ENCODE assay signal across 28 mouse cellular contexts in the genomic region with DNA sequence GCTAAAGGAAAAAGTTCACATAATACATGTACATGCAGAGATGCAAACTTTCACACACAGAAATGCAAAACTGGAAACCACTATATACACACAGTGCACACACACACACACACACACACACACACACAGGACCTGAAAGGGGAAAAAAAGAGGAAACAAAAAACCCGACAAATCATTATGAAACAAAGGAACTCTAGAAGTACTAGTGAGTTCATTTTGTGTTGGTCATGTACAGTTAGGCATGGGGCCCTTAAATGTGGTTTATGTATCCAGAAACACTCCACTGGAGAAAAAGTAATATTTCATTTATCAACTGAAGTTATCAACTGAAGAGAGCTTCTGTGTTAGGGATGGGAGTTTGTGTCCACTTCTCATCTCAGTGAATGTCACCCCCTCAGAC. TPM values are rescaled to one million over a fixed set of nuclear protein-coding genes. Genes with fewer than 3 reads are reported as not detected.
"Had no signal": no experiment of that assay in that cellular context is flagged by ENCODE, and none has a peak within 500 bp of the region (broad histone marks: within the 10 kb centered on the region; RNA-seq: fewer than 3 reads in every experiment).

No protein-coding gene starts in this region.

- ATAC-seq: hindbrain, embryonic 16.5 days; inflammation-experienced regulatory T-cells, adult 6 months; intestine, embryonic 15.5 days; intestine, postnatal 0 days had no signal

- H3K27me3 ChIP-seq: heart, embryonic 13.5 days; heart, embryonic 15.5 days; hindbrain, embryonic 12.5 days; intestine, embryonic 15.5 days; kidney, embryonic 15.5 days; liver, embryonic 13.5 days; liver, embryonic 15.5 days had no signal

- H3K4me2 ChIP-seq: heart, embryonic 11.5 days; heart, embryonic 13.5 days; heart, embryonic 15.5 days; hindbrain, embryonic 12.5 days; hindbrain, embryonic 14.5 days; intestine, embryonic 15.5 days; kidney, embryonic 15.5 days; liver, embryonic 11.5 days; liver, embryonic 13.5 days; liver, embryonic 15.5 days had no signal

- H3K36me3 ChIP-seq: heart, embryonic 13.5 days; heart, embryonic 15.5 days; hindbrain, embryonic 12.5 days; intestine, embryonic 15.5 days; kidney, embryonic 15.5 days; liver, embryonic 13.5 days; liver, embryonic 15.5 days had no signal

- H3K4me1 ChIP-seq: heart, embryonic 13.5 days; heart, embryonic 15.5 days; hindbrain, embryonic 12.5 days; intestine, embryonic 15.5 days; liver, embryonic 13.5 days; liver, embryonic 15.5 days had no signal

- H3K9me3 ChIP-seq: heart, embryonic 13.5 days; heart, embryonic 15.5 days; hindbrain, embryonic 12.5 days; intestine, embryonic 15.5 days; kidney, embryonic 15.5 days; liver, embryonic 13.5 days; liver, embryonic 15.5 days had no signal

- H3K4me3 ChIP-seq: heart, adult 2 months; heart, embryonic 13.5 days; heart, embryonic 15.5 days; hindbrain, embryonic 12.5 days; intestine, embryonic 15.5 days; kidney, embryonic 15.5 days; layer of hippocampus, adult 2 months; left cerebral cortex, adult 2 months; liver, embryonic 13.5 days; liver, embryonic 15.5 days had no signal

- DNase-seq: gastrocnemius, postnatal 14 days; gastrocnemius, postnatal 36 days; heart, adult 11 months; heart, adult 2 months; heart, postnatal 14 days; heart, postnatal 36 days; kidney, adult 18-20 months; kidney, adult 8-10 months; kidney, postnatal 14 days; kidney, postnatal 36 days; liver; liver, embryonic 13.5 days had no signal

- H3K9ac ChIP-seq: heart, embryonic 13.5 days; heart, embryonic 15.5 days; hindbrain, embryonic 12.5 days; hindbrain, embryonic 14.5 days; intestine, embryonic 15.5 days; kidney, embryonic 15.5 days; liver, embryonic 13.5 days; liver, embryonic 15.5 days had no signal

- H3K27ac ChIP-seq: heart, adult 2 months; heart, embryonic 13.5 days; heart, embryonic 15.5 days; hindbrain, embryonic 12.5 days; hindbrain, embryonic 14.5 days; intestine, embryonic 15.5 days; kidney, embryonic 15.5 days; kidney, postnatal 0 days; layer of hippocampus, adult 2 months; left cerebral cortex, adult 2 months; liver, embryonic 13.5 days; liver, embryonic 15.5 days had no signal

RNA-seq across cellular contexts. Expression of a gene that starts 10.2 kb away (rescaled TPM):
- total RNA-seq: hematopoietic stem cell, adult 5-6 weeks had no signal
- polyA plus RNA-seq: inflammation-experienced regulatory T-cells, adult 6 months; liver, embryonic 13.5 days had no signal
